Mouse (Mus musculus) forebrain, embryonic 16.5 days (tissue): ENCODE results near the gene Npdc1. TPM values are rescaled to one million over a fixed set of nuclear protein-coding genes. Genes with fewer than 3 reads are reported as not detected.

Experiments used
- ATAC-seq: fragments of 200-750 bp; cut with Nextera tagmentation; 2 replicates; pipeline ENCODE4 v1.8.0; 2017; ENCODE audit warnings: mild to moderate bottlenecking, moderate library complexity
- H3K27ac ChIP-seq: fragments of 300-500 bp; sonication (generic); 2 replicates; pipeline ENCODE4 v1.5.1; 2014; ENCODE audit warnings: low read length, control low read depth
- H3K27me3 ChIP-seq: fragments of 300-500 bp; sonication (generic); replicated peaks from 2 replicates; pipeline ENCODE4 v1.6.1; 2014; ENCODE audit warnings: low read length; ENCODE audit not compliant: control insufficient read depth, insufficient read depth
- H3K36me3 ChIP-seq: fragments of 300-500 bp; sonication (generic); 2 replicates; pipeline ENCODE4 v1.6.1; 2014; ENCODE audit not compliant: control insufficient read depth, insufficient read depth
- H3K4me1 ChIP-seq: fragments of 300-500 bp; sonication (generic); replicated peaks from 2 replicates; pipeline ENCODE4 v1.6.1; 2014; ENCODE audit warnings: low read length; ENCODE audit not compliant: control insufficient read depth, insufficient read depth
- H3K4me2 ChIP-seq: fragments of 300-500 bp; sonication (generic); 2 replicates; pipeline ENCODE4 v1.6.1; 2014; ENCODE audit warnings: mild to moderate bottlenecking, low read length, control low read depth
- H3K4me3 ChIP-seq: fragments of 300-500 bp; sonication (generic); replicated peaks from 2 replicates; pipeline ENCODE4 v1.5.1; 2014; ENCODE audit warnings: mild to moderate bottlenecking, low read length, control low read depth
- H3K9ac ChIP-seq: fragments of 300-500 bp; sonication (generic); replicated peaks from 2 replicates; pipeline ENCODE4 v1.6.1; 2014; ENCODE audit warnings: low read depth, low read length, control low read depth
- H3K9me3 ChIP-seq: fragments of 300-500 bp; sonication (generic); 2 replicates; pipeline ENCODE4 v1.6.1; 2016; ENCODE audit warnings: low read length; ENCODE audit not compliant: control insufficient read depth
- WGBS: fragments of 180-500 bp; shearing (Covaris S2); extraction: QIAGEN DNeasy Blood & Tissue Kit; methylation state at CpG from one replicate; pipeline ENCODE4 v1.1.7; 2014; 5-methylcytosine and 5-hydroxymethylcytosine counted together
- polyA plus RNA-seq: library from polyadenylated mRNA; unstranded; fragments of >200 nt; fragmentation: Nextera tagmentation; extraction: Ambion mirVana; gene quantifications from 2 replicates; pipeline ENCODE4 v1.2.1, GENCODE M21; 2015

The Npdc1 gene
- polyA plus RNA-seq = 384 and 515 TPM in 2 replicates

GRCm38 (mm10) chr2:25399051-25399450 lies at the start of gene Npdc1:
Npdc1 (plus strand) TSS chr2:25399351.
- ATAC-seq = no peak
- no peak within 1 kb of the TSS for H3K4me2 ChIP-seq
- no peak within 1 kb of the TSS for H3K27ac ChIP-seq
- H3K9me3 ChIP-seq = no peaks in the 10 kb centered on the region
- peaks cover 29% of the 10 kb centered on the region for H3K4me1 ChIP-seq
- no peaks in the 10 kb centered on the region for H3K36me3 ChIP-seq
- peaks cover 44% of the 10 kb centered on the region for H3K27me3 ChIP-seq
- H3K4me3 ChIP-seq = no peak within 1 kb of the TSS
- H3K9ac ChIP-seq = no peak within 1 kb of the TSS
- WGBS = 68% methylated on average over 8 of the region's 8 CpGs

- 91% methylated on average over 4 of the region's 4 CpGs for WGBS
- H3K36me3 ChIP-seq = peaks cover 45% of the 10 kb centered on the region
Measured at GRCm38 (mm10) chr2:25349499-25349898, 49.7 kb upstream of the Npdc1 start.

GRCm38 (mm10) chr2:25350701-25351100 lies 48.5 kb upstream of the Npdc1 start:
- Histone ChIP-seq H3K36me3 (peaks cover 36% of the 10 kb centered on the region), H3K4me1 (peaks cover 6% of the 10 kb centered on the region), H3K4me3 (no peak overlapping the region), H3K27me3 (no peaks in the 10 kb centered on the region), H3K27ac (no peak overlapping the region), H3K4me2 (no peak overlapping the region), H3K9ac (no peak overlapping the region), H3K9me3 (no peaks in the 10 kb centered on the region)
- 97% methylated on average over 3 of the region's 3 CpGs for WGBS
- ATAC-seq = no peak

More at GRCm38 (mm10) chr2:25349499-25349898, 49.7 kb upstream of the Npdc1 start:
- no peaks in the 10 kb centered on the region for H3K4me1 ChIP-seq
- H3K9me3 ChIP-seq = no peaks in the 10 kb centered on the region
- H3K4me3 ChIP-seq = no peak overlapping the region
- H3K27me3 ChIP-seq = no peaks in the 10 kb centered on the region
- no peak overlapping the region for H3K9ac ChIP-seq
- no peak overlapping the region for H3K27ac ChIP-seq
- no peak for ATAC-seq
- no peak overlapping the region for H3K4me2 ChIP-seq

GRCm38 (mm10) chr2:25354211-25354610 lies 44.9 kb upstream of the Npdc1 start:
- H3K4me1 ChIP-seq = peaks cover 19% of the 10 kb centered on the region
- H3K27me3 ChIP-seq = no peaks in the 10 kb centered on the region
- no peak overlapping the region for H3K9ac ChIP-seq
- no peak overlapping the region for H3K4me3 ChIP-seq
- WGBS = 89% methylated on average over 6 of the region's 6 CpGs
- H3K36me3 ChIP-seq = peaks cover 16% of the 10 kb centered on the region
- no peak for ATAC-seq
- H3K4me2 ChIP-seq = no peak overlapping the region
- no peaks in the 10 kb centered on the region for H3K9me3 ChIP-seq
- H3K27ac ChIP-seq = no peak overlapping the region

GRCm38 (mm10) chr2:25355419-25356066 lies 43.6 kb upstream of the Npdc1 start:
- Histone ChIP-seq H3K9me3 (no peaks in the 10 kb centered on the region), H3K4me3 (peak overlapping the region; percentile 56), H3K27me3 (no peaks in the 10 kb centered on the region), H3K9ac (peak overlapping the region; percentile 68), H3K36me3 (peaks cover 10% of the 10 kb centered on the region), H3K27ac (no peak overlapping the region), H3K4me1 (peaks cover 19% of the 10 kb centered on the region), H3K4me2 (peak overlapping the region; percentile 89)
- ATAC-seq = no peak; the same call in 1 of the 2 replicates
- WGBS = 38% methylated on average over 18 of the region's 18 CpGs

GRCm38 (mm10) chr2:25356208-25357079 lies 42.7 kb upstream of the Npdc1 start, which contains the start of gene Dpp7:
Dpp7 (minus strand) TSS chr2:25356359.
- WGBS = 4% methylated on average over 13 of the region's 13 CpGs
- Histone ChIP-seq H3K9me3 (no peaks in the 10 kb centered on the region), H3K9ac (peak within 1 kb of the TSS; percentile 68), H3K4me1 (peaks cover 19% of the 10 kb centered on the region), H3K27ac (no peak within 1 kb of the TSS), H3K36me3 (peaks cover 7% of the 10 kb centered on the region), H3K27me3 (no peaks in the 10 kb centered on the region), H3K4me2 (peak within 1 kb of the TSS; percentile 89), H3K4me3 (peak within 1 kb of the TSS; percentile 56)
- ATAC-seq = peak; percentile 76

- H3K4me2 ChIP-seq = no peak overlapping the region
- no peak overlapping the region for H3K27ac ChIP-seq
- WGBS = 86% methylated on average over 4 of the region's 4 CpGs
- H3K27me3 ChIP-seq = peaks cover 11% of the 10 kb centered on the region
- H3K36me3 ChIP-seq = no peaks in the 10 kb centered on the region
- no peaks in the 10 kb centered on the region for H3K9me3 ChIP-seq
- ATAC-seq = no peak
- H3K4me3 ChIP-seq = no peak overlapping the region
- peaks cover 21% of the 10 kb centered on the region for H3K4me1 ChIP-seq
- H3K9ac ChIP-seq = no peak overlapping the region
Measured at GRCm38 (mm10) chr2:25359848-25360247, 39.3 kb upstream of the Npdc1 start.

GRCm38 (mm10) chr2:25363478-25364178 lies 35.5 kb upstream of the Npdc1 start:
- peaks cover 21% of the 10 kb centered on the region for H3K27me3 ChIP-seq
- H3K36me3 ChIP-seq = no peaks in the 10 kb centered on the region
- H3K4me3 ChIP-seq = no peak overlapping the region
- no peak for ATAC-seq
- H3K9me3 ChIP-seq = no peaks in the 10 kb centered on the region
- no peak overlapping the region for H3K9ac ChIP-seq
- WGBS = 60% methylated on average over 13 of the region's 13 CpGs
- no peak overlapping the region for H3K4me2 ChIP-seq
- H3K27ac ChIP-seq = no peak overlapping the region
- peaks cover 9% of the 10 kb centered on the region for H3K4me1 ChIP-seq

GRCm38 (mm10) chr2:25364313-25364712 lies 34.8 kb upstream of the Npdc1 start:
- peaks cover 9% of the 10 kb centered on the region for H3K4me1 ChIP-seq
- 88% methylated on average over 4 of the region's 4 CpGs for WGBS
- no peak overlapping the region for H3K4me3 ChIP-seq
- no peak overlapping the region for H3K4me2 ChIP-seq
- ATAC-seq = no peak
- no peak overlapping the region for H3K27ac ChIP-seq
- no peaks in the 10 kb centered on the region for H3K9me3 ChIP-seq
- H3K27me3 ChIP-seq = peaks cover 21% of the 10 kb centered on the region
- no peak overlapping the region for H3K9ac ChIP-seq
- H3K36me3 ChIP-seq = no peaks in the 10 kb centered on the region
